Mouse (Mus musculus) naive thymus-derived CD4-positive, alpha-beta T cell, adult 2 months (primary cell): ENCODE data around the gene Phactr3.

Experiments used
- DNase-seq: peaks from one replicate; pipeline ENCODE4 v3.0.0-alpha.2; 2011; ENCODE audit warnings: low read depth

The Phactr3 gene

GRCm38 (mm10) chr2:178257117-178257825 is 138.5 kb downstream of the Phactr3 start:
- no peak for DNase-seq

- DNase-seq = no peak
Observed at GRCm38 (mm10) chr2:178257986-178258555, 139.3 kb downstream of the Phactr3 start.

GRCm38 (mm10) chr2:178263055-178263454 is 144.3 kb downstream of the Phactr3 start:
- DNase-seq = no peak

GRCm38 (mm10) chr2:178264389-178264788 is 145.6 kb downstream of the Phactr3 start:
- DNase-seq = no peak

- DNase-seq = no peak
Observed at GRCm38 (mm10) chr2:178265454-178265853, 146.7 kb downstream of the Phactr3 start.

GRCm38 (mm10) chr2:178270794-178271193 is 152.0 kb downstream of the Phactr3 start:
- no peak for DNase-seq

GRCm38 (mm10) chr2:178272350-178272749 is 153.6 kb downstream of the Phactr3 start:
- DNase-seq = no peak

- no peak for DNase-seq
Observed at GRCm38 (mm10) chr2:178274126-178274525, 155.4 kb downstream of the Phactr3 start.

GRCm38 (mm10) chr2:178277206-178277605 is 158.4 kb downstream of the Phactr3 start:
- no peak for DNase-seq

GRCm38 (mm10) chr2:178281183-178281582 is 162.4 kb downstream of the Phactr3 start:
- no peak for DNase-seq

GRCm38 (mm10) chr2:178287285-178287684 is 168.5 kb downstream of the Phactr3 start:
- DNase-seq = no peak

- DNase-seq = no peak
Observed at GRCm38 (mm10) chr2:178288666-178289065, 169.9 kb downstream of the Phactr3 start.

GRCm38 (mm10) chr2:178303453-178304187 is 184.8 kb downstream of the Phactr3 start:
- no peak for DNase-seq

- DNase-seq = no peak
Observed at GRCm38 (mm10) chr2:178304188-178304529, 185.4 kb downstream of the Phactr3 start.

- no peak for DNase-seq
Observed at GRCm38 (mm10) chr2:178304669-178305068, 185.9 kb downstream of the Phactr3 start.

- DNase-seq = no peak
Observed at GRCm38 (mm10) chr2:178313539-178313938, 194.8 kb downstream of the Phactr3 start.

- no peak for DNase-seq
Observed at GRCm38 (mm10) chr2:178316281-178316680, 197.5 kb downstream of the Phactr3 start.

GRCm38 (mm10) chr2:178319766-178320165 is 201.0 kb downstream of the Phactr3 start:
- no peak for DNase-seq

- DNase-seq = no peak
Observed at GRCm38 (mm10) chr2:178321271-178321670, 202.5 kb downstream of the Phactr3 start.

- no peak for DNase-seq
Observed at GRCm38 (mm10) chr2:178324410-178324809, 205.6 kb downstream of the Phactr3 start.

GRCm38 (mm10) chr2:178324818-178325217 is 206.0 kb downstream of the Phactr3 start:
- no peak for DNase-seq

- DNase-seq = no peak
Observed at GRCm38 (mm10) chr2:178326067-178326466, 207.3 kb downstream of the Phactr3 start.

GRCm38 (mm10) chr2:178326750-178327465 is 208.1 kb downstream of the Phactr3 start:
- no peak for DNase-seq
